Mouse (Mus musculus) splenic B cell, adult 2 months (primary cell): Measurements from ENCODE around the gene Psen1.

ENCODE experiments used
- DNase-seq: peaks from one replicate; pipeline ENCODE4 v3.0.0-alpha.2; 2011; ENCODE audit warnings: low read depth, low spot score
- H3K27me3 ChIP-seq: 2 replicates; pipeline ENCODE4 v1.6.1; 2012; ENCODE audit warnings: mild to moderate bottlenecking, low read length, moderate library complexity, mixed read lengths; ENCODE audit not compliant: control insufficient read depth, poor library complexity, insufficient read depth, severe bottlenecking
- H3K36me3 ChIP-seq: 2 replicates; pipeline ENCODE4 v1.6.1; 2012; ENCODE audit warnings: mild to moderate bottlenecking, low read length, moderate library complexity, mixed read lengths; ENCODE audit not compliant: control insufficient read depth, poor library complexity, insufficient read depth, severe bottlenecking

The Psen1 gene

DNA sequence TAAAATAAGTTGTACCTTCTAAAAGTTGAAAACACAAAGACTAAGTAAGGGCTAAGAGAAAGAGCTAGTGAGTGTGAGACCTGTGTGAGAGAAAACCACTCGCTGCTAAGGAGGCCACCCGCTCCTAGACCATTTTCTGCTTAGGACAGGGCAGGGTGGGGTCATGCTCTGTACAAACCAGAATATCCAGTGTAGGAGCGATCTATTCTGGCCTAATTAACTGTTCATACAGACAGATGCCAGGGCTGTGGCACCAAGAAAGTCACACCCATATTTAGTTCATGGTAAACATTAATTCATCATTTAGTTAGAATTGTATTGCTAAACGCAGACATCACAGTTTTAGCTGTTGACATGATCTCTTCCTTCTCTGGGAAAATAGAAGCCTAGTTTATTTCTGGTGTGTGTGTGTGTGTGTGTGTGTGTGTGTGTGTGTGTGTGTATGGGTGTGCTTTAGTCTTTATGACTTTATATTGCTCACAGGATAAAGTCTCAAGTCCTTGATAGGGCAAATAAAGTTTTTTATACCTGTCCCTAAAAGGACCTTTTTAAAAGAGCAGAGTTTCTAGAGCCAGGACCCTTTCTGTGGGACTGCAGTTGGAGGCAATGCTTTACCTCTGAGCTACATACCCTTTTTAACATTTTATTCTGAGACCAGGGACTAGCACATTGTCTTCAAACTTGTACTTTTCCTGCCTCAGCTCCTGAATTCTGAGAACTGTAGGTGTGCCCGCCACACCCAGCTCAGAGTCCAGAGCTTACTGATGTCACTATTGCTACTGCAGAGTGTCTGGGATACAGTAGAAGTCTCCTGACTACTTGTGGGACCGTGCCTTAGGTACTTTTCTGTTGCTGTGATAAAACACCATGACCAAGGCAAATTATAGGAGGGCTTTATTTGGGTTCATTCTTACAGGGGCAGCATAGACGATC lies 20.5 kb downstream of the Psen1 start:
- Histone ChIP-seq H3K27me3 (no peaks in the 10 kb centered on the region), H3K36me3 (peaks cover 11% of the 10 kb centered on the region; the same call in 1 of the 2 replicates)
- DNase-seq, result no peak

DNA sequence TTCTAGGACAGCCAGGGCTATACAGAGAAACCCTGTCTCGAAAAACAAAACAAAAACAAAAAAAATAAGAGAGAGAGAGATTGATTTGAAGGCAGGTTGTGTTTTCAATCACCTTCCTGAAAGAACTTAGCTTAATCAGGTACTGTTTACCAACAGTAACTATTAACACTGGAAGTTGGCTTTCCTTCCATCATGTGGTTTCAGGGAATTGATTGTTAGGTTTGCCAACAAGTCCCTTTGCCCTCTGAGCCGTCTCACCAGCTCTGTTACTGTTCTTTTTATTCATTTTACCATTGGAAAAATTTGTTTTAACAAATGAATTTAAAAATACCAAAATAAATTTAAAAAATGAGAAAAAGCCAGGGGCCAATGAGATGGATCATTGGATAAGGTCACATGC lies 22.0 kb downstream of the Psen1 start:
- no peaks in the 10 kb centered on the region for H3K27me3 ChIP-seq
- no peak for DNase-seq

DNA sequence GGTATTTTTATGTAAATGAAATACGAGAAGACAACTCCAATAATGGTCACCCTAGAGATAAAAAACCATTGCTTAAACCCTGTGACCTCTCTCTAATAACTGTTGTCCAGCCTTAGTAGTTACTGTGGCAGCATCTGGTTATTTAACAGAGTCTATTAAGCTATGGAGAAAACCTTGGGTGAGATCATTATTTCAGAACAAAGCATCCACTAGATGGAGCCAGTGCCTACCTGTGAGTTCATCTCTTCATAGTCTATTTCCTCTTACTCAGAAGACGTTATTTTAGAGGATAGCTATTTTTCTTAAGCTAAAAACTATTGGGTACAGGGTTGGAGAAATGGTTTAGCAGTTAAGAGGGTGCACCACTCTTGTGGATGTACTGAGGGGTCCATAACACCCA lies 25.8 kb downstream of the Psen1 start:
- Histone ChIP-seq H3K27me3 (no peaks in the 10 kb centered on the region), H3K36me3 (peaks cover 19% of the 10 kb centered on the region)
- peak; percentile 71 for DNase-seq

More for the DNA sequence above, 22.0 kb downstream of the Psen1 start:
- H3K36me3 ChIP-seq, result peaks cover 16% of the 10 kb centered on the region

DNA sequence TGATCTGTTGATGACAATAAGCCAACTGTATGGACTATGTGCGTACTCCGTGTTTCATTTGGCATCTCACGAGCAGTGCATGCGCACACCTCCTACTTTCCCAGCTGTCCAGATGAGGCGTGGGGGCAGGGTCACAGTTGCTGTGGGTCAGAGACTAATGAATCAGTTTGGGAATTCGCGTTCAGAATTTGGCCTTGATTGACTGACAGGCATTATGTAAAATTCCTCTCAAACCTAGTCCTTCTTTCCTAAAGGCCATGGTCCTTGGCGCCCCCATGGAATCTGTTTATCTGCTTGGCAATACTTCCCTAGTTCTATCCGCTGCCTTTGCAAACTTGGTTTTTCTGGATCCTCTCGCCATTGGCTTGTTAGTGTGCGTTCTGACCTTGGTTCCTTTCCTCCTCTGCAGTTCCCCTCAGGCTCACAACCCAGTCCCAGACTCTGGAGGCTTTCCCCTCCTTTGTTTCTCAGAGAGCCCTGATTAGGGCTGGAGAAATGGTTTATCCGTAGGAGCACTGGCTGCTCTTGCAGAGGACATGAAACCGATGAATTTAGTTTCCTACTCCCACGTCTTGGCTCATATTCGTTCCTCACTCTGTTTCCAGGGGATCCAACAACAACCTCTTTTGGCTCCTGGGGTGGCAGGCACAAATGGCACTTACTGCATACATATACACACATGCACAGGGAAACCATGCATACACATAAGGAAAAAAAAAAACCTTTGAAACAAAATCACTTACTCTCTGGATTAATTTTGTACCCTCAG lies 28.6 kb downstream of the Psen1 start:
- Histone ChIP-seq H3K27me3 (no peaks in the 10 kb centered on the region), H3K36me3 (peaks cover 19% of the 10 kb centered on the region)
- no peak for DNase-seq

DNA sequence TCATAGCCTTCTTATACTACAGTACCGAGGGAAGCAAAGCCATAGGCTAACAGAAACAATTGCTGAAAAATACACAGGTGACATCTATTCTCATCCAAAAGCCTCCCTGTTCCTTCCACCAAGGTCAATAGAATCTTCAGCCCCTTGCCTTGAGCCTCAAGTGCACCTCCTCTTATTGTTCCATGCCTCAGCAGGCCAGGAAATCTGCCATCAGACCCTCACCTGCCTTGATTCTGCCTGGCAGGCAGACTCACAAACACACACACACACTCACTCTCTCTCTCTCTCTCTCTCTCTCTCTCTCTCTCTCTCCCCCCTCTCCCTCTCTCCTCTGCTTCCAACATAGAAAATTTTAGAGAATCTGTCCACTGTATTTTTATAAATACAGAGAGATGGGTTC lies 31.5 kb downstream of the Psen1 start:
- H3K27me3 ChIP-seq, result no peaks in the 10 kb centered on the region
- no peak for DNase-seq
- peaks cover 20% of the 10 kb centered on the region for H3K36me3 ChIP-seq

DNA sequence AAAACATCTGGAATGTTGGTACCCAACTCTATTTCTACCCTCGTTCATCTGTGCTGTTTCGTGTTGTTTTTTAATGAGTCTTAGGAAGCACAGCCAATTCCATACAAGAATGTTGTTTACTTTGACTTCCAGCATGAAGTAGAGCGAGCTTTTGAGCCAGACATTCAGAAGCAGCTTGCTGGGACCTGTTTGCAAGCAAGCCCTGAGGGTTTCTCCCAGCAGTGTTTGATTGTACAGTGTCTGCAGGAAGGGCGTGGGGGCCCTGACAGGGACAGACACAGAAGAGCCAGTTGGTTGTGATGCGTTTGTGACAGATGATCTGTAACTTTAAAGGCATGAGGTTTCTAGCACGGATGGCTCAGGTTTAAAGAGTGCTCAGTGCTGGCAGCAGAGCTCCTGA lies 33.3 kb downstream of the Psen1 start:
- H3K27me3 ChIP-seq, result no peaks in the 10 kb centered on the region
- peaks cover 17% of the 10 kb centered on the region for H3K36me3 ChIP-seq
- DNase-seq, result no peak

DNA sequence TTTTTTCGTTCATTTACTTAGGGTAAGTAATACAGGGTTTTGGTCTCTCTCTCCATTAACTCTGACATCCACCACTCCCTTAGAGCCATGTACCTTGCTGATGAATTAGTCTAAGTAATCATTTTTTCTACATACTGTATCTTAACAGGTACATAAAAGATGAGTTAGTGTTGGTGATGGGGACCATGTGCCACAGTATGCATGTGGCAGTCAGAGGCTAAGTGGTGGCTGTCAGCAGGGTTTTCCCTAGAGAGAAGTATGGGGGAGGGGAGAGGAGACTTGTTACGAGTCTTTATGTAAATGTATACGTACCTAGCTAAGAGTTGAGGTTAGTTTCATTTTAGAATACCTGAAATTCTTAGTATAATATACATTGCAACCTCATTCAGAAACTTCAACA lies 35.1 kb downstream of the Psen1 start:
- H3K36me3 ChIP-seq, result peaks cover 19% of the 10 kb centered on the region
- DNase-seq, result peak; percentile 18
- no peaks in the 10 kb centered on the region for H3K27me3 ChIP-seq

DNA sequence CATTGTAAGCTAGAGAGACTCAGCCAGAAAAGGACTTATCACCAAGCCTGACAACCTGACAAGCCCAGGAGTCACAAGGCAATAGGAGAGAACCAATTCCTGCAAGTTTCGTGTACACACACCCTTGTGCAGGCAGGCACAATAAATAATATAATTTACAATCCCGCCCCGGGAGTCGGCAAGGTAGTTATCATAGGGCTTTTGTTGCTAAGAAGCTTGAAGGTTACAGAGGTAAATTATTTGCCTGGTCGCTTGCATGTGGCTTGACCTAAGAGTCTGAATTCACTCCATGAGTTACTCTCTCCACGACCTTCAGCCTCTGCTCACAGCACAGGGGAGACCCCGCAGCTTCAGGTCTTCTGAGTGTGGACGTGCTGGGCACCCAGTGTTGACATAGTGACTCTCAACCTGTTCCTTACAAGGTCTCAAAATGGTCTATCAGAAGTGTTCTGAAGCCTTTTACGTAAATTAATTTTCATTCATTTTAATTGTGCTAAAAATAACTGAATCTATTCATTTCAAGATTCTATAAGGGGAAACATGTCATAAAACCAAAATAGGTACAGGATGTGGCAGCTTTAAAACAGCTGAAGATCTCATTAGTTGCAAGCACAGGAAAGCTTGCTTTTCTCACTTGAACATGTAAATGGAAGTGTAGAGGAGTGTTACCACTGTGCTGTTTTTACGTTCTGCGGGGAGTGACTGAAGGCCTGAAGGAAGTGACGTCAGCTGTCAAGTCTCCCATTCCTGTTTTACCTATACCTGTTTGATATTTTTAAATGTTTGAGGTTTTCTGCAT lies 38.8 kb downstream of the Psen1 start:
- H3K27me3 ChIP-seq, result no peaks in the 10 kb centered on the region

DNA sequence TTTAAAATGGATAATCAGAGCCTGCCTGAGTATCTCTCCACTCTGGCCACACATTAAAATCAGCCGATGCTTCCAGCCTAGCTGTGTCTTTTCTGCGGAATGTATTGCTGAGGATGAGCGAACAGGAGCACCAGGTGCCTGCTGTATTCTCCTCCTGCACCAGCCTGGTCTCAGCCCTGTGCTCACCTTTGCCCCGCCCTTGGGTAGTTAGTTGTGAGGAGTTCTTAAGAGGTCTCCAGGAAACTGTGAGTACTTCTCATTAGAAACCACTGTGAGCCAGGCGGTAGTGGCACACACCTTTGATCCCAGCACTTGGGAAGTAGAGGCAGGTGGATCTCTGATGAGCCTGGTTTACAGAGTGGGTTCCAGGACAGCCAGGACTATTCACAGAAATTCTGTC lies 44.3 kb downstream of the Psen1 start:
- DNase-seq, result no peak
- Histone ChIP-seq H3K27me3 (no peaks in the 10 kb centered on the region), H3K36me3 (peaks cover 22% of the 10 kb centered on the region)

More for the DNA sequence above, 38.8 kb downstream of the Psen1 start:
- DNase-seq, result peak; percentile 25
- peaks cover 25% of the 10 kb centered on the region for H3K36me3 ChIP-seq

DNA sequence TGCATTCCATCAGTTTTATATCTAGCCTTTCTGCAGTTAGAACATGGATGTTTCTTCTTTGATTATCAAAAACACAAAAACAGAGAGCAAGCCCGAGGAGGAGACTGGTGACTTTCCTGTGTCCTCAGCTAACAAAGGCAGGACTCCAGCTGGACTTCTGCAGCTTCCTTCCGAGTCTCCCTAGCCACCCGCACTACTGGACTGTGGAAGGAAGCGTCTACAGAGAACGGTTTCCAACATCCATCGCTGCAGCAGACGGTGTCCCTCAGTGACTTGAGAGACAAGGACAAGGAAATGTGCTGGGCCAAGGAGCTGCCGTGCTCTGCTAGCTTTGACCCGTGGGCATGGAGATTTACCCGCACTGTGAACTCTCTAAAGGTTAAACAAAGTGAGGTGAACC lies 46.1 kb downstream of the Psen1 start:
- Histone ChIP-seq H3K36me3 (peaks cover 14% of the 10 kb centered on the region; the same call in 1 of the 2 replicates), H3K27me3 (no peaks in the 10 kb centered on the region)
- DNase-seq, result no peak

DNA sequence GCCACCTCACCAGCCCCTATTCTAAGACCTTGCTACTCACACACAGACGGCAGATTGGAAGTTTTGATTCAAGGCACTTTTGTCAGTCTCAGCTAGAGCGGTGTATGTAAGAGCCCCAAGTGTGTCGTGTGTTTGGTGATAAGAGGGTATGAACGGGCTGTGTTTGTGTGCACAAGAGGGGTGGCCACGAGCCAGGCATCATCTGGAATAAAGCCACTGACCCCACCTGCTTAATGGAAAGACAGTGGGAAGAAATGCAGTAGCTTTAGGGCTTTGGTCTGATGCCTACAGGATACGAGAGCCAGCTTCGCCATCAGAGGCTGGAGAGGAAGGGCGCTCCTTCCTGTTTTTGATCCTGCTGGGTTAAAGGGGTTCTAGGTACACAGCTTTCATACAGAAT lies 48.3 kb downstream of the Psen1 start:
- DNase-seq, result no peak
- Histone ChIP-seq H3K27me3 (no peaks in the 10 kb centered on the region), H3K36me3 (peaks cover 10% of the 10 kb centered on the region; the same call in 1 of the 2 replicates)

DNA sequence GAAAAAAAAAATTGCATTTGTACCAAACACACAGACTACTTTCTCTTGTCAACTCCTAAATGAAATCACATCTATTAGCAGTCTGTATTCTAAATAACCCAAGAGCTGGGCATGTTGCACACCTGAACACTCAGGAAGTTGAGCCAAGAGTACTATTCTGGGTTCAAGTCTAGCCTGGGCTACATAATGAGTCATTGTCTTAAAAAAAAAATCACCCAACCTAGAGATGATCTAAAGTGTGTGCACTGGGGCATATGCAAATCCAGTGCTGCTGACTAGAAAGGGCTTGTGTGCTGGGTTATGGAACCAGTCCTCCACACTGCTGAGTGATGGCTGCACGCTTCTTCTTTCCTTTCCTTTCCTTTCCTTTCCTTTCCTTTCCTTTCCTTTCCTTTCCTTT lies 50.7 kb downstream of the Psen1 start:
- Histone ChIP-seq H3K27me3 (no peaks in the 10 kb centered on the region), H3K36me3 (peaks cover 2% of the 10 kb centered on the region; the same call in 1 of the 2 replicates)
- DNase-seq, result no peak

DNA sequence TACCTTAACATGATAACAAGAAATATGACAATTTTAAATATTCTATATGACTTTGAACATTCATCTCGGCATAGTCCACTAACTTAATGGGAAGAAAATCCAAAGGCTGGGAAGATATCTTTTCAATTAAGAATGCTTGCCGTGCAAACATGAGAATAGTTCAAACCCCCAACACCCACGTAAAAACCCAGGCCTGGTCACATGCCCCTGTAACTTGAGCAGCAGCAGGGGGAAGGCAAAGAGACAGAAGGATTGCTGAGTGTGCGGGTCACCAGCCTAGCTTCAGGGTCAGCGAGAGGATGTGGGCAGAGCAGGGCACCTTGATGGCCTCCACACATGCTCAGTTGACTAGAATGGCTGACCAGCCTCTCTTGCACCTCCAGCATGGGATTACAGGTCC lies 53.8 kb downstream of the Psen1 start:
- no peaks in the 10 kb centered on the region for H3K27me3 ChIP-seq
- no peak for DNase-seq

DNA sequence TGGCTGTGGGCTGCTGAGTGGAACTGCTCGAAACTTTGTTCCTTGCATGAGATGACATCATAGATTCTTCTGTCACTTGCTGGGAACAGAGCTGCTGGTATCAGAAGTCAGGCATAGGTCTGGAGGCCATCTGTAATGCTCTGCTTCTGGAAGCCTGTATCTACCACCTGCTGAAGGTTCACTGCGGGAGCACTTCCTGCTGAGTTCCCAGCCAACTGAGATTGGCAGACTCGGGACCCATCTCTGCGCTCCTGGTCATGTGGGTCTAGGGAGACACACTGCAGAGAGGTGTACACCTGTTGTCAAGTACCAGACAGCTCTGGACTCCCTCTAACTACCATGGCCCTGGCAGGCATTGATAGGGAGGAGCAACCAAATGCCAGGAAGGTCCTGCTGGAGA lies 54.9 kb downstream of the Psen1 start:
- Histone ChIP-seq H3K27me3 (no peaks in the 10 kb centered on the region), H3K36me3 (no peaks in the 10 kb centered on the region)
- no peak for DNase-seq

More for the DNA sequence above, 53.8 kb downstream of the Psen1 start:
- H3K36me3 ChIP-seq, result no peaks in the 10 kb centered on the region; the same call in 1 of the 2 replicates
